Mouse (Mus musculus) layer of hippocampus, postnatal 14 days (tissue): Measurements from ENCODE around the gene Ak6. TPM values are rescaled to one million over a fixed set of nuclear protein-coding genes. Genes with fewer than 3 reads are reported as not detected.

Source experiments
- DNase-seq, 2 experiments: peaks; one replicate each; pipeline ENCODE4 v3.0.0; 2021 to 2022; ENCODE audit warnings: low spot score in 2 of 2, mixed read lengths in 1 of 2
- long read RNA-seq, 2 experiments: library from polyadenylated mRNA; stranded (forward); transcript quantifications; one replicate each; pipeline ENCODE4 v2.0.0; 2021
- total RNA-seq, 2 experiments: library from RNA; stranded (reverse); gene quantifications; 2 replicates each; pipeline ENCODE4 v1.2.3; 2021

Ak6 gene
- 10 to 100 TPM; 91.5 to 100.0 TPM for total RNA-seq
- long read RNA-seq, experiment 1, transcript Ak6-201 (5 exons, 1,298 nt): minor isoform, 17 of 107 reads
- long read RNA-seq, experiment 1, transcript Ak6-202 (3 exons, 1,222 nt): major isoform, 84 of 107 reads
- long read RNA-seq, experiment 1, partial matches to known transcripts: 3 of 107 reads
- long read RNA-seq, experiment 1, other reads (novel, unspliced or antisense): 3 of 107 reads
- long read RNA-seq, experiment 2, transcript Ak6-202 (3 exons, 1,222 nt): major isoform, 143 of 183 reads
- long read RNA-seq, experiment 2, transcript Ak6-201 (5 exons, 1,298 nt): minor isoform, 27 of 183 reads
- long read RNA-seq, experiment 2, partial matches to known transcripts: 4 of 183 reads
- long read RNA-seq, experiment 2, other reads (novel, unspliced or antisense): 9 of 183 reads

DNA sequence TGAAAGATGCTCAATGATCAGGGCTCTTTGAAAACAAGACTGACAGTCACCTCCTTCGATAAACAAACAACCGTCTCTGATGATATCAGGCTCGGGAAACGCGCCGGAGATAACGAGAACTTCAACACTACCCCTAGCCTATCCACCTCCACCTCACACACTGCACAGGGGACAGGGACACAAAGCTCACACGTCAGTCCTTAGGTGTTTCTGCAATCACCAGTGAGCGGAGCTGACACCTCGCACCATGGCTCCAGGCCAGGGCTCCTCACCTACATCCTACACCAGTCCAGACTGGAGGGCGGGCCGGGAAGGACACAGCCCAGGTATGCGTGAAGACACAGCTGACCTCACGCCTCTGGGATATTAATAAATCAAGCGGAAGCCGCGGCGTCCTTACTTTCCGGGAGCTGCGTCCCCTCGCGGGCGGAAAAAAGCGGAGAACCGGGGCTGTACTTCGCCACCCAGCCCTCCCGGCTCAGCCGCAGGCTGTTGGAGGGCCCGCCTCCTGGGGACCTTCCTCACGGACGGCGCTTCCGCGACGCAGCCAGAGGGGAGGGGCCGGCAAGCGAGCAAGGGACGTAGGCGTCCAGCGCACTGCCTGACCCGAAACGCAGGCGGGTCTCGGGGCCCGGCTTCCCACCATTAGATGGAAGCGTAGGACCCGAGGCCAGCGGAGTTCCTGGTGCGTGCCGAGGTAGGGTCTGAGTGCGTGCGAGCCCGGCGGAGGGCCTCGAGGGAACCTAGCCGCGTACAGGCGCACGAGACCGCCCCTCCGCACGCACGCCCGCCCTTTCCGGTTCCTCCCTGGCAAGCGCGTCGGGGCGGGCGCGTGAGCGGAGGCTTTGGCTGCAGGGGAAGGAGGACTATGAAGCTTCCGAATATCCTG, at the start of gene Ak6, which contains the start of gene Rad17:
Ak6 (plus strand) TSS at position 430 of the 889 bp plus-strand sequence.
Rad17 (minus strand) TSS at position 502 of the 889 bp plus-strand sequence.
- peak; percentile 95 to 96 for DNase-seq

DNA sequence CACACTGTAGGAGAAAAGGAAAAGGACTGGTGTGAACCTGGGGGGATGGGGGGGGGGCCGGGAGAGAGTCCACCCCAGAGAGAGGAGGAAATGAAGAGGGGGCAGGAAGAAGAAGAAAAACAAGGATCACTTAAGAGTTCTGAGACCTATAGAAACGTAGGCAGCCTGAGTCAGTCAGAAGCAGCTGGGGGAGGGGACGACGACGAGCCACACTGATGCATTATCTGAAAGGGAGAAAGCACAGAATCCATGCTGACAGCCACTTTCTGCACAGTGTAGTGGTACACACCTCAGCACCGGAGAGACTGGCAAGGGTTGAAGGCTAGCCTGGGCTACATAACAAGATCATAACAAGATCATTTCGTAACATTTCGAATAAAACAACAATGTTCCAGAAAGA, 49.7 kb upstream of the Ak6 start:
- DNase-seq: no peak

DNA sequence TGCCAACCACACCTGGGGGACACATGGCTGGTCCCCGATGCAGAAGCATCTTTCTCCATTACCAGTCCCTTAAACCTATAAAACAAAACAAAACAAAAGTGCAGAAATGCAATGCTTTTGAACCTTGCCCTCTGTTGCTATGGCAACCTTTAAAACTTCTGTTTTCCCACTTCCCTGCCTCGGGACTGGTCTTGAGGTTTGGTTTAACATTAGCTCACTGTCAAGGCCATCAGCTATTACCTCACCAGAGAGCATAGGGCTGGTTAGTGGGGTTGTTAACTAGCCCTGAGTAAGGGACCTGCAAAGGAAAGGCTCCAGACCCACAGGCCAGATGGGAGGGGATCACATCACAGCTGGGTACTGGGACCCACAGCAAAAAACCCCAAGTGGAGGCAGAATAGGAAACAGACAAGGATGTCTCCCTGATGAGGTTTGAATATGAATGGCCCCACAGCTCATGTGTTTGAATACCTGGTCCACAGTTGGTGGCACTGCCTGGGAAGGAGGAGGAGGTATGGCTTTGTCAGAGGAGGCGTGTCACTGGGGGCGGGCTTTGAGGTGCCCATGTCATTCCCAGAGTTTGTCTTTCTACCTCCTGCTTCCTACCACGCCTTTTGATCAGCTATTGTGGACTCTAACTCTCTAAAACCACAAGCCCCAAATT, 48.4 kb upstream of the Ak6 start:
- no peak for DNase-seq

DNA sequence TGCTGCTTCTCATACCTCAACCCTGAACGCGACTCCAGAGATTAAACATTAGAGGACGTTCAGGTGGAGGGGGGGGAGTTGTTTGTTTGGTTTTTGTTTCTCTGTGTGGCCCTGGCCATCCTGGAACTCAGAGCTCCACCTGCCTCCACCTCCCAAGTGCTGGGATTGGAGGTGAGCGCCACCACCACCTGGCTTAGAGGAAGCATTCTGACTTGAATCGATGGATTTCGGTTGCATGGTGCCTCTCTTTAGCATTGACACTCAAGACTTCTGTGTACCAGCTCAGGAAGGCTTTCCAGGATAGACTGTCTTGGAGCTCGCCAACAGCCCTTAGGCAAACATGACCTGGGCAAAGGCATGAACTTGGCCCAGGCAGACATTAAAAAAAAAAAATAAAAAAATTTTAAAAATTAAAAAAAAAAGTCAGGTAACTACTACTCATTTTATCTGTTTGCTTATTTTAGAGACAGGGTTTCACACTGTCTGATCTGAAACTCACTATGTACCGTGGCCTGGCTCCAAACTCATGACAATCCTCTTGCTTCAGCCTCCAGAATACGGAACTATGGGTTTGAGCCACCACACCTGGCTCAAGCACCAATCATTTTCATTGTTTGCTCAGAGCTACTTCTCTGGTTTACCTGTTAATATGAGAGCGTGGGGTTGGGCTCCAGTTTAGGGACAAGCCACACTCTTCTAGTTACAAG, 47.6 kb upstream of the Ak6 start:
- no peak for DNase-seq

DNA sequence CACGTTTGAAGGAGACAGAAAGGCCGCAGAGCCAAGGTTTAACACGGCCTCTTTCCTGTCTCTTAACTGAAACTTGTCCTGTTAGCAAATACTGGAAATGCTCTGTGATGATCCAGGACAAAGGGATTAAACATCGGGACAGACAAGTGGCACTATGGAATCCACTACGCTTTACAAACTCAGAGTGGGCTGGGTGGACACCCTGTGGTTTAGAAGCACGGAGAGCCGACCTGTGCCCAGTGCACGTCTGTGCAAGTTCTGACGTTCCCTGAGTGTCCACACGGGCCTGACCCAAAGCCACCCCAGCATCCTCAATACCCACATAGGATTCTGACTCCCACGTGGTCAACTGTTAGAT, 47.1 kb upstream of the Ak6 start:
- DNase-seq: no peak

DNA sequence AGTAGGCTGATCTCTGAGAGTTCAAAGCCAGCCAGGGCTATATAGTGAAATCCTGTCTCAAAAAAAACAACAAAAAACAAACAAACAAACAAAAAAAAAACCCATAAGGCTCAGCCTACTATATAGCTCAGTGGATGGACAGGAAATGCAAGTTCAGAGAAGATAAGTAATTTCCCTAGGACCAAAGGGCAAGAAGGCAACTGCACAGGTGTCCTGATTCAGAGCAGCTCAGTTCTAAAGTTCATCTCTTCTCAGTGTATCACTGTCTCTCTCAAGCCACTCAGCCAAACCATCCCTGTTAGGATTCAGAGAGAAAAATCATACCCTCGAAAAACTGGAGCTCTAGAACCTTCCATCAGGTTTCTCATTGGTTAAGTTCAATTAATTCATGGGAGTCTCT, 44.9 kb upstream of the Ak6 start:
- DNase-seq: no peak

DNA sequence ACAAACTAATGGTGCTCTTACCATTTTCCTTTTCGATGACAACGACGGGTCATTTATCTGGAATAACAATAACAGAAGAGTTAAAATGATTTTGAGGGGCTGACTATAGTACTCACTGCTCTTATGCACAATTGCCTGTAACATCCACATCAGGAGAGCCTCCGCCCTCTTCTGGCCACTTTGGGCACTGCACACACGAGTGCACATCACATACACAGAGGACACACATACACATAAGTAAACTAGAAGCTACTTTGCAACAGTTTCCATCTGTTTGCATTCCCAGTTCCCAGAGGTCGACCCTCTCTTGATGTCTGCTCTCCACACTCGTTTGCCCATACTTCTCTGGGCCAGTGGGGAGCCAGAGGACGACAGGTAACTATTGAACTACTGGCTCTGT, 43.0 kb upstream of the Ak6 start:
- DNase-seq: no peak

DNA sequence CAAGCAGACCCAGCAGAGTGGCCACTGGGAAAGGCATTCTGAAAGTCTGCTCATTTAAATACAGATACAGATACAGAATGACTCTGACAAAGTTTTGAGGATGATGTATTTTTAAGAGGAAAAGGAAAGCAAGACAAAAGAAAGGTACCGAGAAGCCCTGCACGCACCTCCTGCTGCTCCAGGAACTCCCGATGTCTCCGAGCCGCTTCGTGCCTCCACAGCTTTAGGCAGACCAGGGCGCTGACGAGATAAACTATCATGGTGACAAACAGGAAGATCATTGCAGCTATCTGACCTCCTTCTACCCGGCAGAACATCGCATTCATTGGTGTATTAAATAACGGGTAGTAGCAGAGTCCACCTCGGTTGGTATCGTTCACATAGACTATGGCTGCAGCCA, 39.5 kb upstream of the Ak6 start:
- no peak for DNase-seq

DNA sequence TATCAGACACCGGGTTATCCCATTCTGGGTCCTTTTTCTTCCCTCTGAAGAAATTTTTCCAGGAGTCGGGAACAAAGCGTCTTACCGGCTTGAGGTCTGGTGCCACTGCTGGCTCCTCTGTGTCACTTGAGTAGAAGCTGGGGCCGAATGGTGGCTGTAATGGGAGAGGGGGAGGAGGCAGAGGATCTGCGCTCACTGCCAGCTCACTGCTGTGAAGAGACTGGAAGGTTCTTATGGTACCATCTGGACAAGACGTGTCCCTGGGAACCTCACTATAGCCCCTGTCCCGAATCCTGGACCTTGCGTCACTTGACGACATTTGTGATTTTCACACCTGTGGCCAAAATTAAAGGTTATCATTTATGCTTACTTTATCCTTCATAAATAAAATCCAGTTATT, 38.5 kb upstream of the Ak6 start:
- DNase-seq: no peak

DNA sequence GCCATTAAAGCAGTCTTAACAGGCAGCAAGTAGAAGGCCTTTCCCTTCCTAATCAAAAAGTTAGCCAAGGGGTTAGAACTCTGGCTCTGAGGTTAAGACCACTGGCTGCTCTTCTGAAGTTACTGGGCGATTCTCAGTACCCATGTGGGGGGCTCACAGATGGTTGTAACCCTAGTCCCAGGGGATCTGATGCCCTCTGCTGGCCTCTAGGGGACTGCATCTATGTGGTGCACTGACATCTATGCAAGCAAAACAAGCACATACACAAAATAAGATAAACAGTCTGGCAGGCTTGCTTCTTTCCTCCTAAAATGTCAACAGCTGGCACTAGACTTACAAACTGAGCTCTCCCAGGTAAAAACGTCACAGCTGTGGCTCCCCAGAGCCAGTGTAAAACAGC, 37.9 kb upstream of the Ak6 start:
- DNase-seq: no peak

DNA sequence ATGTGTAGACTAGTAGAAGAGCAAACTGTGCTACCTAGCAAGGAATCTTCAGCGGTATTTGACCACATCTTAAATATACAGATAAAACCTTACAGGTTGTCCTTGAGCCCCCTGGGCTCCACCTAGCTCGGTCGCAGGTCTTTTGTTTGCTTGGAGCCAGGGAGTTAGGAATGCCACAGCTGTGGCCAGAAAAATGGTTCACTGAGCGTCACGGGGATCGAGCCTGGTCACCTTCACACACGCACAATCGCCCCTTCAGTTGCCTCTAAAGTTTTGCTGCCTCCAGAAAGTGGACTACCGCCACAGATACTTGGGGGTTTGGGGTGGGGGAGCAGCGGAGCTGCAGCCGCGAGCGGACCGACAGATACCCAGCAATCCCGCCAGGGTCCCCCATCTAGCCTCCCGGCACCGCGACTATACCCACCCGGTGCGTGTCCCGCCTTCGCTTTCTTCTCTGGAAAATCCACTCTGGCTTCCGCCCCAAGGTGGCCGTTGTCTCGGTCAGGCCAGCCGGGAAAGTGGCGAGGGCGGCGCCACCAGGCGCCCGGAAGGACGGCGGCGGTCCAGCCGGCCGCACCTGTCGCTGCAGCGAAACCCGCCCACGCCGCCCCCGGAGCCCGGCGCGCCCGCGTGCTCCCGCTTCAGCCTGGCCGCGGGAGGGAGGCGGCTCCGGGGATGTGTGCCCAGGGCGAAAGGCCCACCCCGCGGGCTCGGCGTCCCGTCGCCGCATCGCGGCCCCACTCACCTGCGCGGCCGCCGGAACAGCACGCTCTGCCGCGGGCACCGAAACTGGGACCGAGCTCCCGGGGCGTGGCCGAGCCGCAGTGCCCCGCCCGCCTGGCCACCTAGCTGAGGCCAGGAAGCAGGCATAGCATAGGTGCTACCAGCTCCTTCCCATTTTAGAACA, 34.3 kb upstream of the Ak6 start, which contains the start of gene Marveld2:
Marveld2 (minus strand) TSS at position 791 of the 907 bp plus-strand sequence.
- peak in 1 of 2 experiments; percentile 11 for DNase-seq

DNA sequence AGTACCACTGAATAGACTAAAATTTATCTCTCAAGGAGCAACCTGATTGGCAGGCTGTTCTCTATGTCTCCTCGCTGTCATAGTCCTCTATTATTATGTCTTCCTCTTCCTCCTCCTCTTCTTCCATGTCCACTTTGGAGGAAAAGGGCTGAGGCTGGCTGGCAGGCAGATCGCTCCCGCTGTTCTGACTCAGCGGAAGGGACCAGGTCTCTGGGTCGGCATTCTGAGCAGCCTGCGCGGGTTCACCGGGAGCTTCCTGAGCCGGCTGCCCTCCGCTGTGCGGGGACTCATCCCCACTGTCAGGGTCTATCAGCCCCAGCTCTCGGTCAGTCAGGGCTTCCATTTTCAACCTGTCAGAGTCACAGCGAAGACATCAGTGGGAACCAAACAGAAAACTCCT, 33.2 kb upstream of the Ak6 start:
- no peak for DNase-seq

DNA sequence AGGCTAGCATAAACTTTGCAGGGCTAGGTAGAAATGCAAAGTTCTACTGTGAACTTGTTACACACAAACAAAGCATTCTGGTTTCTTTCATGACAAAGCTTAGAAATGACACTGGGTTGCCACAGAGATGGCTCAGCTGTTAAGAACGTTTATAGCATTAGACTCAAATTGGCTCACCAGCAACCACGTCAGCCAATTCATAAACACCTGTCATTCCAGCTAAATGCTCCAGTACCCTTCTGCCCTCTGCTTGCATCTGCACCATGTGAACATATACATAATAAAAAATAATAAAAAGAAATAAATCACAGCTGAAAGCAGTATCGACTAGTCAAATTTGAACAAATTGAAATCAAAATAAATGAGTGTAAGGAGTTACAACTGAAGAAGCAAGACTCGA, 28.5 kb upstream of the Ak6 start:
- DNase-seq: no peak

DNA sequence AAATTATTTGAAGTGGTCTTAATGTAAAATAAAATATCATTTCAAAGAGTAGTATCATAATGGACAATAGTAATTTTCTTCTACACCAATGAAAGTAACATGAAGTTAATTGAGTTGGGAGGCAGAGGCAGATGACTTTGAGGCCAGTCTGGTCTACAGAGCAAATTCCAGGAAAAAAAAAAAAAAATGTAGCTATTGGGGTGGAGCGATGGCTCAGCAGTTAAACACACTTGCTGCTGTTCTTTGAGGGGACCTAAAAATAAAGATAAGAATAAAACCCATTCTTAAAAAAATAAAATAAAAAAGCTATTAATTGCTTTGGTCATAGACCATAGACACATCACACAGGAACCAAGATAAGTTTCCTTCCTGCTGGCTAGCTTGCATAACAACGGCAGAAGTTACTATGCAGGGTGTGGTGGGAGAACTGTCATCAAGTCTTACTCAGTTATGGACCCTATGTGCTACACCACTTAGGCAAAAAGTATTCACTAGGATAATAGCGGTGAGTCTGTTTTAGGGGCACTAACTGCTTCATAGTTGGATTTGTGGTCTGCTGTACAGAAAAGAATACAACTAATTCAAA, 16.6 kb upstream of the Ak6 start:
- no peak for DNase-seq

DNA sequence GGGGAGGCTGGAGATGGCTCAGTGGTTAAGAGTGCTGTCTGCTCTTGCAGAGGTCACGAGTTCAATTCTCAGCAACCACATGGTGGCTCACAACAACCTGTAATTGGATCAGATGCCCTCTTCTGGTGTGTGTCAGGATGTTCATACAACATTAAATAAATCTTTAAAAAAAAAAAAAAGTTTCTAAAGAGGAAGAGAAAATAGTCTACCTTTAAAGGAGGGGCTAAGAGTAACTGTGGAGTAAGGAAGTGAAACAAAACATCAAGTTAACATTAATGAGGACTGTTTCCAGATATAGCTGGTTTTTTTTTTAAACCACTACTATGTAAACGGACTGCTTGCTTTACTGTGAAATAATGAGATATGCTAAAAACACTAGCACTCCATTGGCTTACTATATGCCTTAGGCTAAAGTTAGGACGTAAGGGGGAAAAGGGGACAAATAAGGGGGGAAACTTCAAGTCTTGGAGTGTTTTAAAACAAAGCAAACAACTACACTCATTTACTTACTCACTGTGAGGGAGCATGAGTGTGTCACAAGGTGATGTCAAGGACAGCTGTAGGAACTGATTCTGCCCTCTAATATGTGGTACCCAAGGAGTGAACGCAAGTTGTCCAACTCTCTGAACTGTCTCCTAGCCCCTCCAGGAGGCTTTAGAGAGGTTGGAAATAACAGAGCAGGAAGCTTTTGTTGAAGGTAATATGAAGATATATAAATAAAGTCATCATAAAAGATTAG, 8.1 kb upstream of the Ak6 start:
- DNase-seq: no peak

DNA sequence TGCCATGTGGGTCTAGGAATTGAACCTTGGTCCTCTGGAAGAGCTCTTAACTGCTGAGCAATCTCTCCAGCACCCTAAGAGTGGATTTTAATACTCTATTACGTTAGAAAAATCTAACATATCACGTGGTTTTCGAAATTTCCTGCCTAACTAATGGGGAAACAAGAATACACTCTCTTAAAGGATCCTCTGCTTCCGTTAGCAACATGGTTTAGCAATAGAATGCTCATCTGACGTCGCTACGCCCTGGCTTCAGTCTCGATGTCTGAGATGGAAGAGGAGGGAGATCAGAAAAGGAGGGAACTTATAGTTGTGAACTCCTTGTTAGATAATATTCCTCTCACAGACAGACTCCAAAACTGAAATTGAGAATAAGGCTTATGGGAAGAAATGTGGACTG, 2.6 kb upstream of the Ak6 start:
- DNase-seq: no peak

DNA sequence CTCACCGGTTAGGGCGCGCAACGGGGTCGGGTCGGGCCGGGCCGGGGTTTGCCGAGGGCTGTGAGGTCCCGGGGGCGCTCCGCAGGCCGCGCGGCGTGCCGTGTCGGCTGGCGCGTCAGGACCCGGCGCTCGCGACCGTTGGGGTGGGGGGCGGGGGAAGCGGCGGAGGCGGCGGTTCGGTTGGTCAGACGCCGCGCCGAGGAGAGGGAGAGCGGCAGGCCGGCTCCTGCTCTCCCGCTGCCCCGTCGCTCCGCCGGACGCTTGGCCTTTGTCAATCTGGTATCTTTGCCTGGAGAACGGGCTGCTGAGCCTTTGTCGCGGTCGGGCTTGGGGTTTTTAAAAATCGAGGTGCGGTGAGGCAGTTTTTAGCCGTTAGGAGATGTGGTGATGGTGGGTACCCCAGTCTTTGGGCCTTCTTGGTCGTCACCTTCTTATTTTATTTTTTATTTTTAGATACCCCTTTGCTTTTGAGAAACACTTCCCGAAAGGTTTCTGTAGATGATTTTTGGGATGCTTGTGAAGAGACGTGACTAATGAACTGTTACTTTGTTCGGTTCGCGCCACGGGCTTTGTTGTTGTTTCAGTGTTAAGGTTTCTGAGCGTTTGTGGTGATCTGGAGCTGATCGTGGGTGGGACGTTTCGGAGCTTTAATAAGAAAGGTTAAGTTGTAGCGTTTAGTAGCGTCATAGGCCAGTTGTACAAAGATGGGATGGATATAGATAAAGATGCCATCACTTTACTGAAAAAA, 834 bp downstream of the Ak6 start, which contains the start of gene Taf9:
Taf9 (plus strand) TSS at position 141 of the 748 bp plus-strand sequence.
- DNase-seq: no peak

DNA sequence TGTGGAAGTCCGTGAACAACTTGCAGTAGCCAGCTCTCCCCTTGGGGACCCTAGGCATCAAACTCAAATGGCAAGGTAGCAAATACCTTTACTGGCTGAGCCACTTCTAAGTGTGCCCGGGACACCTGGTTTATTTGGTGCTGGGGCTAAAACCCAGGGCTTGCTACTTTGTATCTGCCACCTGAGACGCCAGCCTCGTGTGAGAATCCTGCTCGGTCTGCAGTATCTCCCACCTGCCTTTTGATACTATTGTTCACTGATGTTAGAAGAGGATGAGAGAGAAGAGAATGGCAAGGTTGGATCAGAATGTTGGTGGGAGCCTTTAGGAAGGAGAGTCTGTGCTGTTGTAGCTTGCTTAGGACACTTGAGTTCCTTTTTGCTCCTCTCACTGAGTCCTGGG, 7.3 kb downstream of the Ak6 start:
- no peak for DNase-seq
